Mouse (Mus musculus) right cerebral cortex, postnatal 14 days (tissue): ENCODE data around the gene Elf3.
"Not testable (repeated sequence)": the region's sequence is repeated elsewhere in the genome, so short reads cannot be mapped to it uniquely, and the experiment has no call there.

Source experiments
- DNase-seq: peaks from one replicate; pipeline ENCODE4 v3.0.0; 2022

The Elf3 gene

GRCm38 (mm10) chr1:135234771-135235170 is 23.6 kb downstream of the Elf3 start:
- no peak for DNase-seq

- DNase-seq, result no peak
These were observed 24.4 kb downstream of the Elf3 start for GRCm38 (mm10) chr1:135233961-135234360.

GRCm38 (mm10) chr1:135231878-135232277 is 26.5 kb downstream of the Elf3 start:
- DNase-seq, result not testable (repeated sequence)

- DNase-seq, result no peak
These were observed 30.9 kb downstream of the Elf3 start for GRCm38 (mm10) chr1:135227339-135227950.

GRCm38 (mm10) chr1:135224981-135225604 is 33.3 kb downstream of the Elf3 start:
- DNase-seq, result no peak

- DNase-seq, result no peak
These were observed 34.2 kb downstream of the Elf3 start for GRCm38 (mm10) chr1:135224147-135224546.

GRCm38 (mm10) chr1:135217607-135218233 is 40.6 kb downstream of the Elf3 start:
- no peak for DNase-seq

- DNase-seq, result no peak
These were observed 44.4 kb downstream of the Elf3 start for GRCm38 (mm10) chr1:135213772-135214640.

GRCm38 (mm10) chr1:135210421-135210820 is 47.9 kb downstream of the Elf3 start:
- DNase-seq, result no peak

GRCm38 (mm10) chr1:135208716-135209115 is 49.7 kb downstream of the Elf3 start:
- no peak for DNase-seq

- no peak for DNase-seq
These were observed 51.6 kb downstream of the Elf3 start for GRCm38 (mm10) chr1:135206586-135207339.

- no peak for DNase-seq
These were observed 53.1 kb downstream of the Elf3 start for GRCm38 (mm10) chr1:135205257-135205656.

GRCm38 (mm10) chr1:135204196-135205126 is 53.9 kb downstream of the Elf3 start:
- no peak for DNase-seq
